ENCODE assay signal across 18 mouse cellular contexts in the genomic region with DNA sequence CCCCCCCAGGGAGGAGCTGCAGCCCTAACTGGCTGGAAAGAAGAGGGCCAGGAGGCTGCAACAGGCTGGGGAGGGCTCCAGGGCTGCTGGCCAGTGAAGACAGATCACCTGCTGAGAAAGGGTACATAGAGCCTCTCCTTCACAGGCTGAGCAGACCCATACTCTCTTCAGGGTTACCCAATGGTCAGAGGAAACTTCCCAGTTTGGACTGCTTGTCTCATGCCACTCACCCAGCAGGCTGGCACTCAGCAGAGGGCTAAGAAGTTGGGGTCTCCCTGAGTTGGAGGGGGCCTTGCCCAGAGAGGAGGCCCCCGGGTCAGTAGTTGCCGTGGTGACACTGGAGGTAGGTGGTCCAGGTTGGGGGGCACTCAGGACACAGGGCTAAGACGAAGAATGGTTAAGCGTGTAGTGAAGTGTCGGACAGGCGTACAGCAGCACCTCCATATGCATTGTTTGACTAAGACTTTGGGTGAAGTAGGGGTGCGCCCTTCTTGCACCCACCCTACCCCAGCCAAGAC. TPM values are rescaled to one million over a fixed set of nuclear protein-coding genes. Genes with fewer than 3 reads are reported as not detected.
DNase-seq lines count a peak whose midpoint lies in the region; ATAC-seq and TF ChIP-seq lines count a peak whose summit lies in the region.
"Had no signal": no experiment of that assay in that cellular context is flagged by ENCODE, and none has a peak within 500 bp of the region (broad histone marks: within the 10 kb centered on the region; RNA-seq: fewer than 3 reads in every experiment).

No protein-coding gene starts in this region.

- H3K27ac ChIP-seq in forebrain, embryonic 12.5 days: no peak overlapping the region
- no peak overlapping the region for H3K27ac ChIP-seq in forebrain, postnatal 0 days (ENCODE audit: low read depth, low read length)
- H3K27ac ChIP-seq in kidney, postnatal 0 days: no peak overlapping the region
- no peak overlapping the region for H3K27ac ChIP-seq in embryonic facial prominence, embryonic 10.5 days (replicated peaks)
- 0 out of 2 replicates have a peak overlapping the region, but pooled peaks have one; percentile 41 for H3K27ac ChIP-seq in limb, embryonic 12.5 days
- H3K27ac ChIP-seq: embryonic facial prominence, embryonic 15.5 days; forebrain, embryonic 13.5 days; hindbrain, embryonic 14.5 days; limb, embryonic 13.5 days; macrophage; neural tube, embryonic 12.5 days; stomach, embryonic 15.5 days had no signal

- H3K9ac ChIP-seq in forebrain, embryonic 12.5 days: 0 out of 2 replicates have a peak overlapping the region, but pooled peaks have one; percentile 14
- no peak overlapping the region for H3K9ac ChIP-seq in forebrain, postnatal 0 days
- 0 out of 2 replicates have a peak overlapping the region, but pooled peaks have one; percentile 23 for H3K9ac ChIP-seq in kidney, postnatal 0 days (ENCODE audit: low read depth, low read length)
- no peak overlapping the region for H3K9ac ChIP-seq in limb, embryonic 12.5 days (replicated peaks)
- H3K9ac ChIP-seq: embryonic facial prominence, embryonic 15.5 days; hindbrain, embryonic 14.5 days; limb, embryonic 13.5 days; lung, embryonic 14.5 days; stomach, embryonic 15.5 days had no signal

- no peak for DNase-seq in forebrain, postnatal 0 days
- no peak for DNase-seq in kidney, postnatal 0 days (ENCODE audit: low spot score)
- no peak for DNase-seq in kidney, adult 11 months
- DNase-seq in embryonic facial prominence, embryonic 10.5 days (ENCODE audit: low spot score): no peak
- no peak for DNase-seq in right cerebral cortex, postnatal 36 days (ENCODE audit: low spot score in 2 of 2)
- DNase-seq: kidney, adult 8-10 months; kidney, postnatal 36 days; layer of hippocampus, adult 9-11 months; lung, embryonic 14.5 days had no signal

- H3K4me1 ChIP-seq in forebrain, embryonic 12.5 days: peaks cover 37% of the 10 kb centered on the region
- peaks cover 13% of the 10 kb centered on the region; the same call in 1 of the 2 replicates for H3K4me1 ChIP-seq in forebrain, postnatal 0 days (ENCODE audit: insufficient read depth)
- peaks cover 17% of the 10 kb centered on the region for H3K4me1 ChIP-seq in kidney, postnatal 0 days (replicated peaks; ENCODE audit: insufficient read depth, low read length)
- peaks cover 44% of the 10 kb centered on the region for H3K4me1 ChIP-seq in embryonic facial prominence, embryonic 10.5 days
- peaks cover 35% of the 10 kb centered on the region for H3K4me1 ChIP-seq in limb, embryonic 12.5 days (replicated peaks)

- H3K4me2 ChIP-seq in forebrain, embryonic 12.5 days: no peak overlapping the region
- no peak overlapping the region for H3K4me2 ChIP-seq in forebrain, postnatal 0 days (ENCODE audit: low read depth)
- H3K4me2 ChIP-seq in kidney, postnatal 0 days (ENCODE audit: low read length): no peak overlapping the region
- no peak overlapping the region for H3K4me2 ChIP-seq in limb, embryonic 12.5 days
- H3K4me2 ChIP-seq: embryonic facial prominence, embryonic 15.5 days; forebrain, embryonic 13.5 days; hindbrain, embryonic 14.5 days; limb, embryonic 13.5 days; lung, embryonic 14.5 days; neural tube, embryonic 12.5 days; stomach, embryonic 15.5 days had no signal

- 89% methylated on average over 7 of the region's 7 CpGs for WGBS in forebrain, embryonic 12.5 days
- 87% methylated on average over 7 of the region's 7 CpGs for WGBS in forebrain, postnatal 0 days
- 91% methylated on average over 7 of the region's 7 CpGs for WGBS in kidney, postnatal 0 days
- 91% methylated on average over 7 of the region's 7 CpGs for WGBS in embryonic facial prominence, embryonic 10.5 days
- WGBS in limb, embryonic 12.5 days: 93% methylated on average over 7 of the region's 7 CpGs

- H3K4me3 ChIP-seq in forebrain, embryonic 12.5 days (replicated peaks): no peak overlapping the region
- no peak overlapping the region for H3K4me3 ChIP-seq in forebrain, postnatal 0 days (ENCODE audit: low read depth, low read length)
- H3K4me3 ChIP-seq in kidney, postnatal 0 days (replicated peaks; ENCODE audit: low read depth, low read length): no peak overlapping the region
- H3K4me3 ChIP-seq in embryonic facial prominence, embryonic 10.5 days: peak overlapping the region; percentile 14; the same call in 1 of the 2 replicates
- H3K4me3 ChIP-seq in limb, embryonic 12.5 days (replicated peaks): no peak overlapping the region
- H3K4me3 ChIP-seq: embryonic facial prominence, embryonic 15.5 days; forebrain, embryonic 13.5 days; limb, embryonic 13.5 days; neural tube, embryonic 12.5 days; stomach, embryonic 15.5 days had no signal

- H3K36me3 ChIP-seq in forebrain, embryonic 12.5 days (replicated peaks): peaks cover 80% of the 10 kb centered on the region
- peaks cover 69% of the 10 kb centered on the region for H3K36me3 ChIP-seq in forebrain, postnatal 0 days (ENCODE audit: insufficient read depth)
- H3K36me3 ChIP-seq in kidney, postnatal 0 days (ENCODE audit: insufficient read depth, low read length): peaks cover 49% of the 10 kb centered on the region
- peaks cover 84% of the 10 kb centered on the region for H3K36me3 ChIP-seq in embryonic facial prominence, embryonic 10.5 days (replicated peaks)
- H3K36me3 ChIP-seq in limb, embryonic 12.5 days: peaks cover 84% of the 10 kb centered on the region

- ATAC-seq in forebrain, embryonic 12.5 days (ENCODE audit: low FRiP score): no peak
- no peak for ATAC-seq in forebrain, postnatal 0 days
- no peak for ATAC-seq in kidney, postnatal 0 days (replicated peaks; ENCODE audit: low FRiP score, low read depth)
- ATAC-seq in limb, embryonic 12.5 days (ENCODE audit: insufficient number of reproducible peaks, insufficient read depth, low FRiP score, low TSS enrichment, low read depth): no peak
- ATAC-seq: forebrain, embryonic 13.5 days had no signal

- no peak for TF ChIP-seq CTCF in forebrain, postnatal 0 days (IDR thresholded peaks at IDR 0.05; ENCODE audit: low read depth)
- no peak for TF ChIP-seq CTCF in kidney, postnatal 0 days (IDR thresholded peaks at IDR 0.05; ENCODE audit: low read depth)

- H3K9me3 ChIP-seq in forebrain, embryonic 12.5 days: no peaks in the 10 kb centered on the region
- no peaks in the 10 kb centered on the region for H3K9me3 ChIP-seq in forebrain, postnatal 0 days (ENCODE audit: low read length)
- no peaks in the 10 kb centered on the region for H3K9me3 ChIP-seq in kidney, postnatal 0 days (replicated peaks; ENCODE audit: low read length)
- no peaks in the 10 kb centered on the region for H3K9me3 ChIP-seq in embryonic facial prominence, embryonic 10.5 days
- H3K9me3 ChIP-seq in limb, embryonic 12.5 days: no peaks in the 10 kb centered on the region
- H3K9me3 ChIP-seq: embryonic facial prominence, embryonic 15.5 days; forebrain, embryonic 13.5 days; limb, embryonic 13.5 days; neural tube, embryonic 12.5 days; stomach, embryonic 15.5 days had no signal

- H3K27me3 ChIP-seq in forebrain, embryonic 12.5 days: no peaks in the 10 kb centered on the region
- no peaks in the 10 kb centered on the region for H3K27me3 ChIP-seq in forebrain, postnatal 0 days (ENCODE audit: insufficient read depth, low read length)
- H3K27me3 ChIP-seq in kidney, postnatal 0 days (ENCODE audit: insufficient read depth, low read length): no peaks in the 10 kb centered on the region
- no peaks in the 10 kb centered on the region for H3K27me3 ChIP-seq in embryonic facial prominence, embryonic 10.5 days (replicated peaks; ENCODE audit: low read depth, poor library complexity, severe bottlenecking)
- H3K27me3 ChIP-seq in limb, embryonic 12.5 days: no peaks in the 10 kb centered on the region
- H3K27me3 ChIP-seq: embryonic facial prominence, embryonic 15.5 days; forebrain, embryonic 13.5 days; limb, embryonic 13.5 days; neural tube, embryonic 12.5 days; stomach, embryonic 15.5 days had no signal

RNA-seq across cellular contexts. Expression of a gene that starts 4.7 kb away (rescaled TPM):
- 18.4 and 21.2 TPM in 2 replicates for polyA plus RNA-seq in forebrain, embryonic 12.5 days (2016; fragmentation: Nextera tagmentation; extraction: Ambion mirVana)
- total RNA-seq in forebrain, postnatal 0 days (2014; rRNA removed): 5.9 and 9.4 TPM in 2 replicates
- 4.1 and 4.8 TPM in 2 replicates for polyA plus RNA-seq in forebrain, postnatal 0 days (2015; fragmentation: Nextera tagmentation; extraction: Ambion mirVana)
- 10.5 and 10.7 TPM in 2 replicates for polyA plus RNA-seq in kidney, postnatal 0 days (2015; fragmentation: Nextera tagmentation; extraction: Ambion mirVana)
- polyA plus RNA-seq in embryonic facial prominence, embryonic 10.5 days (2016; fragmentation: Nextera tagmentation; extraction: Ambion mirVana): 11.1 and 12.2 TPM in 2 replicates
- polyA plus RNA-seq in limb, embryonic 12.5 days (2016; fragmentation: Nextera tagmentation; extraction: Ambion mirVana): 17.2 and 19.8 TPM in 2 replicates

RNA-seq across cellular contexts. Expression of a gene that starts 18.0 kb away (rescaled TPM):
- polyA plus RNA-seq in forebrain, embryonic 12.5 days (2016; fragmentation: Nextera tagmentation; extraction: Ambion mirVana): 226 and 229 TPM in 2 replicates
- total RNA-seq in forebrain, postnatal 0 days (2014; rRNA removed): 272 and 300 TPM in 2 replicates
- 332 and 343 TPM in 2 replicates for polyA plus RNA-seq in forebrain, postnatal 0 days (2015; fragmentation: Nextera tagmentation; extraction: Ambion mirVana)
- 177 and 190 TPM in 2 replicates for polyA plus RNA-seq in kidney, postnatal 0 days (2015; fragmentation: Nextera tagmentation; extraction: Ambion mirVana)
- 187 and 197 TPM in 2 replicates for polyA plus RNA-seq in embryonic facial prominence, embryonic 10.5 days (2016; fragmentation: Nextera tagmentation; extraction: Ambion mirVana)
- polyA plus RNA-seq in limb, embryonic 12.5 days (2016; fragmentation: Nextera tagmentation; extraction: Ambion mirVana): 174 and 183 TPM in 2 replicates

RNA-seq across cellular contexts. Expression of a gene that starts 21.0 kb away (rescaled TPM):
- polyA plus RNA-seq in forebrain, embryonic 12.5 days (2016; fragmentation: Nextera tagmentation; extraction: Ambion mirVana): 44.1 and 53.1 TPM in 2 replicates
- 210 and 223 TPM in 2 replicates for total RNA-seq in forebrain, postnatal 0 days (2014; rRNA removed)
- 62.0 and 84.0 TPM in 2 replicates for polyA plus RNA-seq in forebrain, postnatal 0 days (2015; fragmentation: Nextera tagmentation; extraction: Ambion mirVana)
- polyA plus RNA-seq in kidney, postnatal 0 days (2015; fragmentation: Nextera tagmentation; extraction: Ambion mirVana): 0.28 and 0.47 TPM in 2 replicates
- polyA plus RNA-seq in embryonic facial prominence, embryonic 10.5 days (2016; fragmentation: Nextera tagmentation; extraction: Ambion mirVana): 11.6 and 11.9 TPM in 2 replicates
- polyA plus RNA-seq in limb, embryonic 12.5 days (2016; fragmentation: Nextera tagmentation; extraction: Ambion mirVana): 5.3 and 5.6 TPM in 2 replicates

RNA-seq across cellular contexts. Expression of a gene that starts 27.4 kb away (rescaled TPM):
- 177 and 183 TPM in 2 replicates for polyA plus RNA-seq in forebrain, embryonic 12.5 days (2016; fragmentation: Nextera tagmentation; extraction: Ambion mirVana)
- 86.4 and 94.4 TPM in 2 replicates for total RNA-seq in forebrain, postnatal 0 days (2014; rRNA removed)
- 95.9 and 98.6 TPM in 2 replicates for polyA plus RNA-seq in forebrain, postnatal 0 days (2015; fragmentation: Nextera tagmentation; extraction: Ambion mirVana)
- polyA plus RNA-seq in kidney, postnatal 0 days (2015; fragmentation: Nextera tagmentation; extraction: Ambion mirVana): 99.1 and 103 TPM in 2 replicates
- polyA plus RNA-seq in embryonic facial prominence, embryonic 10.5 days (2016; fragmentation: Nextera tagmentation; extraction: Ambion mirVana): 160 and 175 TPM in 2 replicates
- polyA plus RNA-seq in limb, embryonic 12.5 days (2016; fragmentation: Nextera tagmentation; extraction: Ambion mirVana): 144 and 145 TPM in 2 replicates

RNA-seq across cellular contexts. Expression of a gene that starts 37.6 kb away (rescaled TPM):
- polyA plus RNA-seq in forebrain, embryonic 12.5 days (2016; fragmentation: Nextera tagmentation; extraction: Ambion mirVana): 0.64 and 1.3 TPM in 2 replicates
- 0.52 and 0.69 TPM in 2 replicates for total RNA-seq in forebrain, postnatal 0 days (2014; rRNA removed)
- 0.81 and 0.99 TPM in 2 replicates for polyA plus RNA-seq in forebrain, postnatal 0 days (2015; fragmentation: Nextera tagmentation; extraction: Ambion mirVana)
- 3.7 and 3.8 TPM in 2 replicates for polyA plus RNA-seq in kidney, postnatal 0 days (2015; fragmentation: Nextera tagmentation; extraction: Ambion mirVana)
- 2.0 and 2.1 TPM in 2 replicates for polyA plus RNA-seq in embryonic facial prominence, embryonic 10.5 days (2016; fragmentation: Nextera tagmentation; extraction: Ambion mirVana)
- polyA plus RNA-seq in limb, embryonic 12.5 days (2016; fragmentation: Nextera tagmentation; extraction: Ambion mirVana): 5.7 and 6.5 TPM in 2 replicates

Comparison
In these comparisons a context has a peak if more than half of its experiments do, and no peak if none do; other contexts are left out.
1. H3K9ac ChIP-seq: peak in forebrain, embryonic 12.5 days (single experiment) and kidney, postnatal 0 days (single experiment); none in forebrain, postnatal 0 days (single experiment) and limb, embryonic 12.5 days (single experiment).